Mouse (Mus musculus) cerebellum, adult 2 months (tissue): ENCODE measurements around the gene Ferd3l.

ENCODE experiments used
- CTCF ChIP-seq: fragments of 200-500 bp; IDR thresholded peaks from 2 replicates; pipeline ENCODE4 v1.5.1; 2011; ENCODE audit warnings: low read depth, mild to moderate bottlenecking, control low read depth, low read length, moderate library complexity, borderline replicate concordance; ENCODE audit not compliant: insufficient read depth
- POLR2A ChIP-seq: fragments of 200-500 bp; IDR thresholded peaks from 2 replicates; pipeline ENCODE4 v1.6.1; 2011; ENCODE audit warnings: low read length, control low read depth, borderline replicate concordance; ENCODE audit not compliant: insufficient read depth

DNA sequence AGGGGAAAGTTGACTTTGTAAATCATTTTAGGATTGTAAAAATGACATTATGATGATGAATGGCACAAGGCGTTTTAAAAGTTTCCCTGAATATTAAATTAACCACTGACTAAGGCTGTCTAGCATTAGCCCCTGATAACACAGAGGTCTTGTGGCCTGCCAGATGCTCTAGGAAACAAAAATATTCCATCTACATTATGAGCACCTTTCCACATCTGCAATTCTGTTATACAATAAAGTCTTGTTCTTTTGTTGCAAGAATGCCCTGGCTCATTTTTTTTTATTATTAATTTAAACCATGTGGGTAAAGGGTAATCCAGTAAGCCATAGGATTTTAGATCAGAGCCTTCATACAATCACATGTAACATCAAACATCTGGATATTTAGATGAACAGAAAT lies 33.6 kb upstream of the Ferd3l start:
- no peak for TF ChIP-seq CTCF
- no peak for TF ChIP-seq POLR2A
